In genomic region chr4:155236737-155237385, GRCm38 (mm10) we compare ENCODE assay signal across 10 mouse cellular contexts. TPM values are rescaled to one million over a fixed set of nuclear protein-coding genes. Genes with fewer than 3 reads are reported as not detected.
DNase-seq lines count a peak whose midpoint lies in the region; ATAC-seq and TF ChIP-seq lines count a peak whose summit lies in the region.
"Had no signal": no experiment of that assay in that cellular context is flagged by ENCODE, and none has a peak within 500 bp of the region (broad histone marks: within the 10 kb centered on the region; RNA-seq: fewer than 3 reads in every experiment).

No protein-coding gene starts in this region.

- H3K27ac ChIP-seq in gastrocnemius, adult 2 months, result peak overlapping the region; percentile 91
- H3K27ac ChIP-seq in limb, embryonic 12.5 days, result peak overlapping the region; percentile 99

- H3K36me3 ChIP-seq in megakaryocyte, embryonic 14.5 days (replicated peaks; ENCODE audit: low read length), result no peaks in the 10 kb centered on the region
- H3K36me3 ChIP-seq in limb, embryonic 12.5 days, result no peaks in the 10 kb centered on the region

- intact Hi-C loops in gastrocnemius, adult 2 months (cut with DNase I), result no loop called here

- H3K4me3 ChIP-seq in gastrocnemius, adult 2 months, result no peak overlapping the region
- peak overlapping the region; percentile 28 for H3K4me3 ChIP-seq in megakaryocyte, embryonic 14.5 days (replicated peaks)
- H3K4me3 ChIP-seq in limb, embryonic 12.5 days (replicated peaks), result no peak overlapping the region

- no peaks in the 10 kb centered on the region for H3K9me3 ChIP-seq in megakaryocyte, embryonic 14.5 days
- H3K9me3 ChIP-seq in limb, embryonic 12.5 days, result no peaks in the 10 kb centered on the region

- ATAC-seq in megakaryocyte, adult 5-6 weeks (ENCODE audit: poor library complexity, severe bottlenecking), result no peak
- no peak for ATAC-seq in limb, embryonic 12.5 days (ENCODE audit: insufficient number of reproducible peaks, insufficient read depth, low FRiP score, low TSS enrichment, low read depth)
- ATAC-seq in neutrophil, adult 5-6 weeks (ENCODE audit: extremely low read depth, insufficient number of reproducible peaks, low FRiP score, poor library complexity, severe bottlenecking), result peak; percentile 54

- peaks cover 2% of the 10 kb centered on the region for H3K27me3 ChIP-seq in megakaryocyte, embryonic 14.5 days (replicated peaks)
- no peaks in the 10 kb centered on the region for H3K27me3 ChIP-seq in limb, embryonic 12.5 days

- H3K4me2 ChIP-seq in limb, embryonic 12.5 days, result no peak overlapping the region

- DNase-seq in gastrocnemius, adult 2 months, result peak; percentile 16
- no peak for DNase-seq in gastrocnemius, postnatal 25 days
- no peak for DNase-seq in layer of hippocampus, adult 11-12 months (ENCODE audit: low spot score)
- no peak for DNase-seq in yolk sac, embryonic 10.5 days (ENCODE audit: low spot score)
- DNase-seq: cerebellum, postnatal 36 days; right cerebral cortex, postnatal 25 days had no signal

- H3K4me1 ChIP-seq in megakaryocyte, embryonic 14.5 days, result peaks cover 85% of the 10 kb centered on the region
- peaks cover 61% of the 10 kb centered on the region for H3K4me1 ChIP-seq in limb, embryonic 12.5 days (replicated peaks)

- WGBS in limb, embryonic 12.5 days, result 79% methylated on average over 12 of the region's 12 CpGs

- no peak overlapping the region for H3K9ac ChIP-seq in limb, embryonic 12.5 days (replicated peaks)

- TF ChIP-seq CTCF in gastrocnemius, adult 2 months (IDR thresholded peaks at IDR 0.05), result no peak

RNA-seq across cellular contexts. Expression of gene Faap20, which starts 12.7 kb away (rescaled TPM):
- total RNA-seq in gastrocnemius, adult 2 months (2021), result 1 to 10 TPM; 4.6 to 6.1 TPM
- 1 to 10 TPM; 5.3 to 8.2 TPM for total RNA-seq in gastrocnemius, postnatal 25 days (2021)
- 51.4 and 87.5 TPM in 2 replicates for polyA plus RNA-seq in megakaryocyte, embryonic 14.5 days (2012; ENCODE audit: insufficient read depth, low replicate concordance)
- total RNA-seq in megakaryocyte, adult 5-6 weeks (2015), result 32.6 and 34.2 TPM in 2 replicates
- 11.7 and 18.3 TPM in 2 replicates for total RNA-seq in megakaryocyte, adult 5-6 weeks (2017)
- polyA plus RNA-seq in limb, embryonic 12.5 days (2016; fragmentation: Nextera tagmentation; extraction: Ambion mirVana), result 96.0 and 99.2 TPM in 2 replicates
- 19.2 and 20.4 TPM in 2 replicates for total RNA-seq in neutrophil, adult 5-6 weeks (2017)

RNA-seq across cellular contexts. Expression of gene Ski, which starts 14.5 kb away (rescaled TPM):
- 10 to 100 TPM; 28.5 to 35.6 TPM for total RNA-seq in gastrocnemius, adult 2 months (2021)
- 10 to 100 TPM; 31.3 to 34.7 TPM for total RNA-seq in gastrocnemius, postnatal 25 days (2021)
- polyA plus RNA-seq in megakaryocyte, embryonic 14.5 days (2012; ENCODE audit: insufficient read depth, low replicate concordance), result 31.5 and 38.7 TPM in 2 replicates
- total RNA-seq in megakaryocyte, adult 5-6 weeks (2015), result 41.5 and 42.9 TPM in 2 replicates
- 12.4 and 13.3 TPM in 2 replicates for total RNA-seq in megakaryocyte, adult 5-6 weeks (2017)
- polyA plus RNA-seq in limb, embryonic 12.5 days (2016; fragmentation: Nextera tagmentation; extraction: Ambion mirVana), result 18.4 and 18.8 TPM in 2 replicates
- 25.9 and 27.7 TPM in 2 replicates for total RNA-seq in neutrophil, adult 5-6 weeks (2017)
